Mouse (Mus musculus): ENCODE measurements at regions not wholly inside any gene's neighbourhood (a gene's known extent, or its start where the extent isn't known, plus 50 kb on each side); places are given as distances from the start of the nearest gene placed in this dataset.

- no peaks in the 10 kb centered on the region for H3K27me3 ChIP-seq (replicated peaks)
- no peak overlapping the region for H3K27ac ChIP-seq (ENCODE audit: insufficient read depth, low read depth)
- peaks cover 0 to 16% of the 10 kb centered on the region in 2 experiments; a peak in 2 of 4 replicates for H3K4me1 ChIP-seq (ENCODE audit: control insufficient read depth in 1 of 2, insufficient read depth in 2 of 2)
- no peak for TF ChIP-seq HCFC1 (IDR thresholded peaks at IDR 0.05; ENCODE audit: low read depth, low read length)
- TF ChIP-seq UBTF (IDR thresholded peaks at IDR 0.05; ENCODE audit: low read depth, low read length) = no peak
- TF ChIP-seq JUN (IDR thresholded peaks at IDR 0.05; ENCODE audit: insufficient read depth, low read depth, low read length) = no peak
- TF ChIP-seq SMC3 (IDR thresholded peaks at IDR 0.05; ENCODE audit: low read depth, low read length) = no peak
- TF ChIP-seq ETS1 (conservative IDR thresholded peaks at IDR 0.05; ENCODE audit: low read depth, low read length) = no peak
- no peak for TF ChIP-seq CTCF (conservative IDR thresholded peaks at IDR 0.05 in 1 of 2, IDR thresholded peaks at IDR 0.05 in 1 of 2; ENCODE audit: low read depth in 2 of 2, low read length in 2 of 2)
- TF ChIP-seq TCF12 (IDR thresholded peaks at IDR 0.05; ENCODE audit: low read depth, low read length) = no peak
- no peak for TF ChIP-seq MEF2A (IDR thresholded peaks at IDR 0.05; ENCODE audit: borderline replicate concordance, low read depth, low read length)
- TF ChIP-seq MYC (IDR thresholded peaks at IDR 0.05; ENCODE audit: low read depth, low read length) = no peak
- TF ChIP-seq MAFK (IDR thresholded peaks at IDR 0.05; ENCODE audit: insufficient replicate concordance, low read length) = no peak
- no peak for TF ChIP-seq RAD21 (IDR thresholded peaks at IDR 0.05; ENCODE audit: low read depth, low read length)
- TF ChIP-seq RCOR1 (conservative IDR thresholded peaks at IDR 0.05; ENCODE audit: low read depth, low read length) = no peak
- TF ChIP-seq MAZ (IDR thresholded peaks at IDR 0.05; ENCODE audit: low read depth, low read length) = no peak
- TF ChIP-seq JUND (conservative IDR thresholded peaks at IDR 0.05; ENCODE audit: low read depth, low read length) = no peak
- no peak for TF ChIP-seq ZKSCAN1 (IDR thresholded peaks at IDR 0.05; ENCODE audit: borderline replicate concordance, low read depth, low read length)
- TF ChIP-seq USF1 (IDR thresholded peaks at IDR 0.05; ENCODE audit: low read depth, low read length) = no peak
- TF ChIP-seq SIN3A (IDR thresholded peaks at IDR 0.05; ENCODE audit: low read length) = no peak
- no peak for TF ChIP-seq POLR2AphosphoS2 (IDR thresholded peaks at IDR 0.05; ENCODE audit: low read depth, low read length)
- H3K4me2 ChIP-seq (ENCODE audit: insufficient read depth, low read depth, poor library complexity, severe bottlenecking) = no peak overlapping the region
- in situ Hi-C loops (cut with MboI; ENCODE audit: low pct_ligation_motif_present, low pct_unique_long_range_greater_than_20kb, low sequenced_read_pairs) = no loop called here
- DNase-seq (ENCODE audit: extremely low read depth) = no peak
- no peaks in the 10 kb centered on the region for H3K9me3 ChIP-seq (replicated peaks; ENCODE audit: low read length)
- no peak overlapping the region for H3K4me3 ChIP-seq (replicated peaks in 1 of 3; ENCODE audit: low read depth in 2 of 3, low read length in 2 of 3, poor library complexity in 1 of 3)
- H3K9ac ChIP-seq (ENCODE audit: insufficient read depth, low read depth) = no peak overlapping the region
- H3K79me2 ChIP-seq (replicated peaks; ENCODE audit: control insufficient read depth, extremely low read depth, insufficient read depth, poor library complexity, severe bottlenecking) = no peaks in the 10 kb centered on the region
- H3K36me3 ChIP-seq (replicated peaks in 1 of 2; ENCODE audit: control insufficient read depth in 1 of 2, insufficient read depth in 1 of 2, low read length in 1 of 2) = no peaks in the 10 kb centered on the region
- dilution Hi-C loops (cut with MboI; ENCODE audit: extremely low pct_ligation_motif_present, extremely low pct_unique_long_range_greater_than_20kb, low sequenced_read_pairs) = no loop called here
Observed at GRCm38 (mm10) chr15:67413581-67413980, 912.9 kb upstream of the Lrrc6 start.

DNA sequence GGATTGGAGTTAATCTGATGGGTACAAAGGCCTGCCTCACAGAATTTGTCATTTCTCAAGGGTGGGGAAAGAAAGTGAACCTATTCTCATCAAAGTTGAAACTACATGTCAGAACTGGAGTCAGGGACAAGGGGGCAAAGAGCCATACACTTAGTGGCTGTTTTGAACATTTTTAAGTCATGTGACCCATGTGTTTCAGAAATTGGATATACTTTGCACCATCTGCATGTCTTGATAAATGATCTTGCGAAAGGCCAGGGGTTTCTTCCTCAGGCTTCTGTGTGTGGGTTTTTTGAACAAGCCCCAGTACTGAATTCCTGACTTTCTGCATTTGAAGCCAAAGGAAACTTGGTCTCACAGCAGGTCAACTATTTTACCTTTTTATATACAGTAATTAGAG is 911.7 kb upstream of the Lrrc6 start:
- DNase-seq (ENCODE audit: extremely low read depth) = no peak
- Histone ChIP-seq H3K27me3 (replicated peaks) (no peaks in the 10 kb centered on the region), H3K36me3 (replicated peaks in 1 of 2; ENCODE audit: control insufficient read depth in 1 of 2, insufficient read depth in 1 of 2, low read length in 1 of 2) (no peaks in the 10 kb centered on the region), H3K4me3 (replicated peaks in 1 of 3; ENCODE audit: low read depth in 2 of 3, low read length in 2 of 3, poor library complexity in 1 of 3) (no peak overlapping the region), H3K9me3 (replicated peaks; ENCODE audit: low read length) (no peaks in the 10 kb centered on the region), H3K4me1 (ENCODE audit: control insufficient read depth in 1 of 2, insufficient read depth in 2 of 2) (peaks cover 0 to 18% of the 10 kb centered on the region in 2 experiments; a peak in 2 of 4 replicates), H3K9ac (ENCODE audit: insufficient read depth, low read depth) (no peak overlapping the region), H3K4me2 (ENCODE audit: insufficient read depth, low read depth, poor library complexity, severe bottlenecking) (no peak overlapping the region), H3K27ac (ENCODE audit: insufficient read depth, low read depth) (no peak overlapping the region), H3K79me2 (replicated peaks; ENCODE audit: control insufficient read depth, extremely low read depth, insufficient read depth, poor library complexity, severe bottlenecking) (no peaks in the 10 kb centered on the region)
- dilution Hi-C loops (cut with MboI; ENCODE audit: extremely low pct_ligation_motif_present, extremely low pct_unique_long_range_greater_than_20kb, low sequenced_read_pairs) (no loop called here), in situ Hi-C loops (cut with MboI; ENCODE audit: low pct_ligation_motif_present, low pct_unique_long_range_greater_than_20kb, low sequenced_read_pairs) (no loop called here)
- TF ChIP-seq ZMIZ1 (IDR thresholded peaks at IDR 0.05; ENCODE audit: low read depth, low read length) (no peak), JUN (IDR thresholded peaks at IDR 0.05; ENCODE audit: insufficient read depth, low read depth, low read length) (no peak), MYC (IDR thresholded peaks at IDR 0.05; ENCODE audit: low read depth, low read length) (no peak), CHD2 (IDR thresholded peaks at IDR 0.05; ENCODE audit: low read length) (no peak), BHLHE40 (IDR thresholded peaks at IDR 0.05; ENCODE audit: low read depth, low read length) (no peak), CTCF (conservative IDR thresholded peaks at IDR 0.05 in 1 of 2, IDR thresholded peaks at IDR 0.05 in 1 of 2; ENCODE audit: low read depth in 2 of 2, low read length in 2 of 2) (no peak), EP300 (IDR thresholded peaks at IDR 0.05; ENCODE audit: low read length) (no peak), KAT2A (IDR thresholded peaks at IDR 0.05; ENCODE audit: insufficient replicate concordance, low read length) (no peak)

Measured in CH12.LX (cell line).